Mouse (Mus musculus) heart, adult 2 months (tissue): Measurements from ENCODE around the gene Hip1r. TPM values are rescaled to one million over a fixed set of nuclear protein-coding genes. Genes with fewer than 3 reads are reported as not detected.

Experiments used
- DNase-seq, 2 experiments: peaks; one replicate each; pipeline ENCODE4 v3.0.0; 2021
- H3K27ac ChIP-seq: fragments of 200-600 bp; 2 replicates; pipeline ENCODE4 v1.8.1; 2022
- H3K27me3 ChIP-seq: fragments of 200-500 bp; 2 replicates; pipeline ENCODE4 v1.6.1; 2012; ENCODE audit warnings: mild to moderate bottlenecking, low read length, inconsistent platforms, mixed read lengths; ENCODE audit not compliant: control insufficient read depth, insufficient read depth
- H3K36me3 ChIP-seq: fragments of 200-500 bp; 2 replicates; pipeline ENCODE4 v1.6.1; 2012; ENCODE audit warnings: low read length, inconsistent platforms; ENCODE audit not compliant: control insufficient read depth, insufficient read depth
- H3K4me1 ChIP-seq: fragments of 200-500 bp; 2 replicates; pipeline ENCODE4 v1.6.1; 2011; ENCODE audit warnings: low read length; ENCODE audit not compliant: control insufficient read depth, insufficient read depth
- H3K4me3 ChIP-seq: fragments of 200-600 bp; 2 replicates; pipeline ENCODE4 v1.8.1; 2022
- H3K79me2 ChIP-seq: fragments of 200-500 bp; replicated peaks from 2 replicates; pipeline ENCODE4 v1.6.1; 2012; ENCODE audit warnings: mild to moderate bottlenecking, inconsistent platforms, low read length, moderate library complexity, mixed read lengths; ENCODE audit not compliant: control insufficient read depth, insufficient read depth
- H3K9ac ChIP-seq: fragments of 200-500 bp; 2 replicates; pipeline ENCODE4 v1.6.1; 2012; ENCODE audit warnings: low read depth, mild to moderate bottlenecking, control low read depth, inconsistent platforms, low read length, mixed read lengths
- CTCF ChIP-seq: fragments of 200-600 bp; IDR thresholded peaks from 2 replicates; pipeline ENCODE4 v1.8.1; 2022; ENCODE audit warnings: antibody characterized with exemption, mild to moderate bottlenecking, moderate library complexity
- EP300 ChIP-seq: fragments of 200-500 bp; IDR thresholded peaks from 2 replicates; pipeline ENCODE4 v1.6.1; 2011; ENCODE audit warnings: low read depth, low read length, control low read depth; ENCODE audit not compliant: insufficient read depth
- POLR2A ChIP-seq: fragments of 200-500 bp; IDR thresholded peaks from 2 replicates; pipeline ENCODE4 v1.6.1; 2011; ENCODE audit warnings: mild to moderate bottlenecking, low read depth, low read length, control low read depth; ENCODE audit not compliant: insufficient read depth
- WGBS: fragments of 180-500 bp; shearing (Covaris S2); methylation state at CpG from one replicate; pipeline ENCODE4 v1.1.7; 2018; 5-methylcytosine and 5-hydroxymethylcytosine counted together
- intact Hi-C: fragments of 180-260 bp; cut with DNase I; formaldehyde crosslinking; loops from one replicate; pipeline ENCODE4 v1.15.1; 2025
- polyA plus RNA-seq: library from polyadenylated mRNA; depleted of rRNA; stranded (reverse); fragments of >200 nt; gene quantifications from 2 replicates; pipeline ENCODE4 v1.2.3, GENCODE M21; 2012
- total RNA-seq, 2 experiments: library from RNA; stranded (reverse); gene quantifications; 2 replicates each; pipeline ENCODE4 v1.2.3; 2021

Hip1r gene
- total and polyA plus RNA-seq, 3 experiments, result 7.0 to 16.7 (median 16.3) TPM

DNA sequence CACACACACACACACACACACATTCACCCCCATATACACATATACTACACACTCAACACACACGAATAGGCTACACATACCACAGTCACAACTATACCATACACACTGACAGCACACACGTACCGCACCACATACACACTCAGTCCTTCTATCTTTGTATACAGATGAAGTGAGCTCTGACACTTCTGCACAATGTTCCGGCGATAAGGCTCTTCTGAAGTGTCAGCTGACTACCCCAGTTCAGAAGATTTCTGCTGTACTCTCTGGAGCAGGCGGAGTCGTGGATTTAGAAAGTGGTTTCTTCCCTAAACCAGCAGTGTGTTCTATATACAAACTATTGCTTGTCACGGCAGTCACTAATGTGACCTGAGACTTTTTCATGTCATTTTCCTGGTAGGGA, 36.6 kb downstream of the Hip1r start:
- Histone ChIP-seq H3K9ac (no peak overlapping the region), H3K27me3 (no peaks in the 10 kb centered on the region), H3K27ac (peak overlapping the region; percentile 53), H3K4me1 (peaks cover 23% of the 10 kb centered on the region), H3K36me3 (peaks cover 3% of the 10 kb centered on the region; the same call in 1 of the 2 replicates), H3K4me3 (no peak overlapping the region), H3K79me2 (peaks cover 6% of the 10 kb centered on the region)
- 72% methylated on average over 8 of the region's 8 CpGs for WGBS
- TF ChIP-seq EP300 (no peak), CTCF (no peak), POLR2A (no peak)
- DNase-seq, result no peak
- intact Hi-C loops, result no loop called here

GRCm38 (mm10) chr5:124010910-124011655, 37.7 kb downstream of the Hip1r start:
- TF ChIP-seq CTCF, result no peak
- no peak for TF ChIP-seq EP300
- TF ChIP-seq POLR2A, result no peak
- H3K79me2 ChIP-seq, result peaks cover 7% of the 10 kb centered on the region
- peak overlapping the region; percentile 81 for H3K27ac ChIP-seq
- H3K9ac ChIP-seq, result peak overlapping the region; percentile 18; the same call in 1 of the 2 replicates
- intact Hi-C loops, result loop anchor here (1.0 kb wide), 1 partner anchor 20 kb away; no protein-coding TSS in a partner anchor
- peak; percentile 72 to 77 for DNase-seq
- 7% methylated on average over 19 of the region's 19 CpGs for WGBS
- no peak overlapping the region; the same call in 1 of the 2 replicates for H3K4me3 ChIP-seq
- peaks cover 29% of the 10 kb centered on the region for H3K4me1 ChIP-seq
- peaks cover 3% of the 10 kb centered on the region; the same call in 1 of the 2 replicates for H3K36me3 ChIP-seq
- no peaks in the 10 kb centered on the region for H3K27me3 ChIP-seq

GRCm38 (mm10) chr5:124011927-124012326, 38.5 kb downstream of the Hip1r start:
- H3K27ac ChIP-seq, result peak overlapping the region; percentile 81
- peak overlapping the region; percentile 6; the same call in 1 of the 2 replicates for H3K4me3 ChIP-seq
- DNase-seq, result no peak
- H3K79me2 ChIP-seq, result peaks cover 10% of the 10 kb centered on the region
- WGBS, result 14% methylated on average over 8 of the region's 8 CpGs
- TF ChIP-seq POLR2A, result no peak
- TF ChIP-seq EP300, result no peak
- TF ChIP-seq CTCF, result no peak
- intact Hi-C loops, result loop anchor here (1.0 kb wide), 1 partner anchor 19 kb away; no protein-coding TSS in a partner anchor
- H3K27me3 ChIP-seq, result no peaks in the 10 kb centered on the region
- peaks cover 3% of the 10 kb centered on the region; the same call in 1 of the 2 replicates for H3K36me3 ChIP-seq
- H3K9ac ChIP-seq, result 0 out of 2 replicates have a peak overlapping the region, but pooled peaks have one; percentile 11
- H3K4me1 ChIP-seq, result peaks cover 35% of the 10 kb centered on the region

GRCm38 (mm10) chr5:124012885-124013284, 39.5 kb downstream of the Hip1r start:
- TF ChIP-seq CTCF (peak; percentile 11; the same call in 1 of the 2 replicates), POLR2A (no peak)
- H3K4me1 ChIP-seq, result peaks cover 41% of the 10 kb centered on the region
- DNase-seq, result no peak
- H3K36me3 ChIP-seq, result peaks cover 3% of the 10 kb centered on the region; the same call in 1 of the 2 replicates
- H3K27ac ChIP-seq, result peak overlapping the region; percentile 81
- no peaks in the 10 kb centered on the region for H3K27me3 ChIP-seq
- intact Hi-C loops, result no loop called here
- H3K4me3 ChIP-seq, result no peak overlapping the region
- 55% methylated on average over 10 of the region's 10 CpGs for WGBS
- peaks cover 12% of the 10 kb centered on the region for H3K79me2 ChIP-seq
- no peak overlapping the region for H3K9ac ChIP-seq

GRCm38 (mm10) chr5:124013747-124014146, 40.3 kb downstream of the Hip1r start:
- Histone ChIP-seq H3K36me3 (peaks cover 3% of the 10 kb centered on the region; the same call in 1 of the 2 replicates), H3K4me1 (peaks cover 48% of the 10 kb centered on the region), H3K9ac (no peak overlapping the region), H3K4me3 (no peak overlapping the region), H3K27ac (peak overlapping the region; percentile 80), H3K27me3 (no peaks in the 10 kb centered on the region), H3K79me2 (peaks cover 12% of the 10 kb centered on the region)
- WGBS, result 64% methylated on average over 16 of the region's 16 CpGs
- no peak for DNase-seq
- TF ChIP-seq EP300 (no peak), POLR2A (no peak), CTCF (no peak)
- intact Hi-C loops, result loop anchor here (2.0 kb wide), 1 partner anchor 37 kb away; no protein-coding TSS in a partner anchor

DNA sequence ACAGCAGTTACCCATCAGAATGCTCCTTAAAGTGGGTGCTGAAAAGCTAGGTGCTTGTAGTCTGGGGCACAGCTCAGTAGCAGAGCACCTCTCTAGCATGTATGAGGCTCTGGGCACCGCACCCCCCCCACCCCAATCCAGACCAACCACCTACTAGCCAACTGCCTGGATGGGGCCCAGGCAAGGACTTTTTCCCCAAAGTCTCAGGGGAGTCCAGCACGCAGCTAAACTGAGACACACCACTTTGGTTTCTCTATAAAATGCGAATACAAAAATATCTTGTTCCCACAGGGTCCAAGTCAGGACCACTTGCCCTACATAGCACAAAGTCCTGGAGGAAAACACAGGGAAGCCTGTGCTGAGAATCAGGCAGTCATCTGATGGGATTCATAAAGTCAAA, 40.8 kb downstream of the Hip1r start:
- Histone ChIP-seq H3K27me3 (no peaks in the 10 kb centered on the region), H3K79me2 (peaks cover 12% of the 10 kb centered on the region), H3K9ac (no peak overlapping the region), H3K4me3 (peak overlapping the region; percentile 0), H3K27ac (peak overlapping the region; percentile 80), H3K4me1 (peaks cover 51% of the 10 kb centered on the region), H3K36me3 (peaks cover 3% of the 10 kb centered on the region; the same call in 1 of the 2 replicates)
- no peak for TF ChIP-seq POLR2A
- no peak for TF ChIP-seq EP300
- TF ChIP-seq CTCF, result no peak
- 45% methylated on average over 3 of the region's 3 CpGs for WGBS
- intact Hi-C loops, result loop anchor here (2.0 kb wide), 1 partner anchor 37 kb away; no protein-coding TSS in a partner anchor
- no peak for DNase-seq
